Mouse (Mus musculus): ENCODE data around the gene Olfr781.
"Not testable (repeated sequence)": the region's sequence is repeated elsewhere in the genome, so short reads cannot be mapped to it uniquely, and the experiment has no call there.

The Olfr781 gene

GRCm38 (mm10) chr10:129328554-129328953 lies at the start of gene Olfr781:
TSS of gene Olfr781 (plus strand) at chr10:129328854.
- no peak for DNase-seq (ENCODE audit: low spot score)

GRCm38 (mm10) chr10:129312973-129313372 lies 15.7 kb upstream of the Olfr781 start:
- DNase-seq (ENCODE audit: low spot score), result not testable (repeated sequence)

GRCm38 (mm10) chr10:129313521-129313920 lies 15.1 kb upstream of the Olfr781 start:
- not testable (repeated sequence) for DNase-seq (ENCODE audit: low spot score)

- DNase-seq (ENCODE audit: low spot score), result no peak
These were observed 10.8 kb upstream of the Olfr781 start, which contains the start of gene Olfr780 for GRCm38 (mm10) chr10:129317817-129318216. TSS of gene Olfr780 (plus strand) at chr10:129318117.

- no peak for DNase-seq (ENCODE audit: low spot score)
These were observed 19.9 kb downstream of the Olfr781 start, which contains the start of gene Olfr782 for GRCm38 (mm10) chr10:129348550-129348949. TSS of gene Olfr782 (plus strand) at chr10:129348850.

GRCm38 (mm10) chr10:129352475-129352874 lies 23.8 kb downstream of the Olfr781 start:
- not testable (repeated sequence) for DNase-seq (ENCODE audit: low spot score)

- DNase-seq (ENCODE audit: low spot score), result not testable (repeated sequence)
These were observed 27.8 kb downstream of the Olfr781 start for GRCm38 (mm10) chr10:129356496-129356895.

- DNase-seq (ENCODE audit: low spot score), result no peak
These were observed 28.7 kb downstream of the Olfr781 start for GRCm38 (mm10) chr10:129357307-129357706.

GRCm38 (mm10) chr10:129374051-129374450 lies 45.4 kb downstream of the Olfr781 start:
- DNase-seq (ENCODE audit: low spot score), result not testable (repeated sequence)
